Mouse (Mus musculus) fat pad, adult 2 months (tissue): ENCODE results near the gene Tph1.
A peak's percentile ranks its signal among the peaks of the same experiment; 100 is the strongest.
"Not testable (repeated sequence)": the region's sequence is repeated elsewhere in the genome, so short reads cannot be mapped to it uniquely, and the experiment has no call there.

Source experiments
- DNase-seq: peaks from one replicate; pipeline ENCODE4 v3.0.0-alpha.2; 2011; ENCODE audit warnings: low read depth, low spot score; ENCODE audit errors: extremely low read depth

The Tph1 gene

DNA sequence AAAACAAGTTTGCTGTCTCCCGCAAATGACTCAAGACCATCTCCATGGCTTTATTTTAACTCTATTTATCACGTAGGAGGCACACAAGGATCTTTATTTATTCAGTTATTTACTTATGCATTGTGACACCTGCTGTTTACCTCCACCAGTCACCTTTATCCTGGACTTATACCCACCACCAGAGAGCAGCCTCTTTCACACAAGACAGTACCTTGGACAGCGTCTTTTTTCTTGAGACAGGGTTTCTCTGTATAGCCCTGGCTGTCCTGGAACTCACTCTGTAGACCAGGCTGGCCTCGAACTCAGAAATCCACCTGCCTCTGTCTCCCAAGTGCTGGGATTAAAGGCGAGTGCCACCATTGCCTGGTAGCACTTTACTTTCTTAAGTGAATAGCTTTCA lies 22.1 kb downstream of the Tph1 start:
- not testable (repeated sequence) for DNase-seq

DNA sequence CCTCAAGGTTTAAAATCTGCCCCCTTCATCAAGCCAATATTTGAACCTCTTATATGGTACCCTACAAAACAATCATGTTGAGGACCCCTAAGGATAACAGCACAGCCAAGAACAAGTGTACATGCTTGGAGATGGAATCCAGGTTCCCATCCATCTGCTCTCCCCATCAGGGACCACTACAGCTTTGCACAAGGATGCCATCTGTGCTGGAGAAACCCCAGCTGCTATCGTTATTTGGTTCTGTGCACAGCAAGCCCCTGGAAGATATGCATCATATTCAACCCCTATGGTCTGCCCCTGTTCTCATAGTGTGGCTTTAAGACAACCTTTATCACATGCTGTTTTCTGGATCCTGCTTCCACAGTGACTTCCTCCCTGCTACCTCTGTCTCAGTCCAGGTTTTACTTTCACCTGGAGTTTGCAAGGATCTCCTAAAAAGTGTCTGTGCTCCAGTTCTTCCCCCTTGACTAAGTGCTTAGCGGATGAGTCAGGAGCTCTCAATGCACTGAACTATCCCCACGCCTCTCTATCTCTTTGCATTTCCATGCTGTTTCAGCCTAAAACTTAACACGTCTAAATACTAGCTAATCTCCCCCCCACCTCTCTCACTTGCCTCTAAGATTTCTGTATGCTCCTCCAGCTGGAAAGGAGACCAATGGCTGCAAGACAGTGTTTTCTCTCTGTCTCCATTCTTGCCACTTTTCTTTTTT lies 23.8 kb downstream of the Tph1 start:
- no peak for DNase-seq

DNA sequence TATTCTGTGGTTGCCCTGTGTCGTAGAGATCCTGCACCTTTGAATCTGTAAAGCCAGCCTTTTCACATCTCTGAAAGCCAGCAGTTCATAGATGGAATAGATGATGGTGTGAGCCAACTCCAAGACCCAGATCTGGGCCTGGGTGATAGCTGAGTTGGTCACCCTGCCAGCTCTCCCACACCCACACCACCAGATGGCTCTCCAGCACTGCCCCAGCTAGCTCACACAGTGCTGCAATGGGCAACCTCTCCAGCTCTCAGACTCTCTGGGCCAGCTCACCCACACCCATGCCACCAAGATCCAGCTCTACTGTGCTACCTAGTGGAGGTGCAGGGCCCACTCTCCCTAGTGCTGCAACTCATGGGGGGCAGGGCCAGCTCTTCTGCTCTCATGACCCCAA lies 29.2 kb downstream of the Tph1 start:
- DNase-seq: no peak

DNA sequence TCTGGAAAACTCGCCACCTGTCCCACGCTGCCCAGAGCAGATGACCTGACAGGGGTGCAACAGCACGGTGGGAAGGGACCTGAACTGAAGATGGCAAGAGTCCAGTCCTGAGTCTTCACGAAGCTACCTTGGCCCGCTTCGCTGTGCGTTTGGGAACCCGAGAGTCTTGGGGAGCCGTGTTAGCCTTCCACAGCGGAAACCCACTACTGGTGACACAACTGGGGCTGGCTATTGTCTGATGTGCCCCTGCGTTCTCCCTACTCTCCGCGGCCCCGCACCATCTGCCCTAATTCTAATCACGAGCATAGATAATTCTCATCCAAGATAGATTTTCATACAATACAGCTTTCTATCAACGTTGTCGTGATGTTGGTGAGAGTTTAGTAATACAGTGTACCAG lies 32.3 kb downstream of the Tph1 start:
- DNase-seq: no peak

DNA sequence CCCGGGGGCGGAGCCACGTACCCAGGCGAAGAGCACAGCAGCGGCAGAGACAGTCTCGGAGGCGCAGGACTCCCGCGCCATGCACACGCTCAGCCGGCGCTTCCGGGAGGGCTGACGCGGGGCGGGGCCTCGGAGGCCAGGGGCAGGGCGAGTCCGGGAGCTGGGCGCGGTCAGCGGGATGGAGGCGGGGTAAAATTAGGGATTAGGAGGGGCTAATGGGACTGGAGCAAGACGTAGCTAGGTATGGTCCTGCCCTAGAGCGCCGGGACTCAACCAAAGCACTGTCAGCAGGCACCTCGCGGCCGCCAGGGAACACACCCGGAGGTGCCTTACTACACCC lies 32.7 kb downstream of the Tph1 start, which contains the start of gene Sergef:
Gene Sergef, minus strand, starts transcription at position 116 of the 340 bp plus-strand sequence.
- DNase-seq: peak; percentile 16

DNA sequence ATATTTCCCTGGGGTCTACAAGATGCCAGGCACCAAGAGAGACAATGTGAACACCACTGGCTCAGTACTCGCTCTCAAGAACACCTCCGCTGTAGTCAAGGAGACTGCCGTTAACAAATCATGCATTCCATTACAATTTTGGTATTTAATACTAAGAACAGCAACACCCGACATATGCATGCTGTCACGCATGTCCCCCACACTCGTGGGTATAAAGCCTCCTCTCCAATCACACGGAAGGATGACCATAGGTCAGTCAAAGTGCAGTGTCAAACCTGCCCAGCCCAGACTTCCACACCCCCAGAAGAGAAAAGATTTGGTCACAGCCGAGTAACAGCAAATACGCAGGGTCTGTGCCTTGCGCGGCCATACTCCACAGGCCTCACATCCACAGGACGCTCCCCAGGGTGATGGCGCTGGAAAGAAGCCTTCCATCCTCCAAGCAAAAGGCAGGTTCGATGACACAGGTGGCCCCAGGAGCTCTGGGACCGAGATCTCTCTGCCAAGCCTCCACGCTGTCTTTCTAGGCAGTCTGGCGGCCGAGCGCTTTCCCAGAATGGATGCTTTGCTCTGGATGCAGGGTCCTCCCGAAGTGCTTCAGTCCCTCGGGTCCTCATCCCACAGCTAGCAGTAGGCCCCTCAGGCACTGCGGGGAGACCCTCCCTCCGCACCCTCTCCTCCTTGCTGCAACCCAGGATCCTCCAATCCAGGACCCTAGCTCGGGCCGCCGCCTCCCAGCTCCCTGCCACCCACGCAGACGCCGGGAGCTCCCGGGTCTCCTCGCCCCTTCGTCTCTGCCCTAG lies 33.2 kb downstream of the Tph1 start:
- no peak for DNase-seq

DNA sequence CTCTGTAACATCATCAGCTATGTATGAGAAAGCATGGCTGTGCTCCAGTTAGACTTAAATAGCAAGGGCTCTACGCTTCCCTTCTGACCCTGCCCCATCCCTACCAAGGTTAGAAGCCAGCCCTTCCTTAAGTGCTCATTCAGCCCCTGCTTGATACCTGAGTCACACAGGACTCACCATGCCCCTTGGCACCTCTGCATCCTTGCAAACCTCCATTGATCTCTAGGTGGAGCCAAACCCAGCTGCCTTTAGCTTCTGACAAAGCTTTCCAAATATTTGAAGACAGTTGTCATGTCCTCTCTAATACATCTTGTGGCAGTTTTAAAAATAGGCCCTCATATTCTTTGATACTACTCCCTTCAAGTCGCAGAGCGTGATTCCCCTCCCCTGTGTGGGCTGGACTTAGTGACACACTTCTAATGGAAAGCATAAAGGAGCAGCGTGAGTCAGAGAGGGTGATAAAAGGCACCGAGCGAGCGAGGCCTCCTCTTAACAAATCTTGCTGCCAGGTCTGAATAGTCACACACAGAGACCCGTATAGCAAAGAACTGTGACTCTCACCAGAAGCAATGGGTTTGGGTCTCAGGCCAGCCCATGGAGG lies 43.9 kb downstream of the Tph1 start:
- no peak for DNase-seq

DNA sequence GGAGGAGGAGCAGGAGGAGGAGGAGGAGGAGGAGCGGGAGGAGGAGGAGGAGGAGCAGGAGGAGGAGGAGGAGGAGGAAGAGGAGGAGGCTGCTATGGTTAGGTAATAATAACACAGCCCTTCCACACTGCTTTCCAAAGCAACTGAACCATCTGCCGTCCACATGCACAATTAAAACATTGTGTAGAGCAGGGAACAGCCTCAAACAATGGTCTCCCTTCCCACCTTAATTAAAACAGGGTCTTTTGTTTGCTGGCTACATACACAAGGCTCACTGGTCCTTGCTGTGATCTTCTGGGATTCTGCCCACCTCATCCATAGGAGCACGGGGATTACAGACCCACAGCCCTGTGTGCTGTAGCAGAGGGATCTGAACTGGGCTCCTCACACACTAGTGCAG lies 48.4 kb downstream of the Tph1 start:
- no peak for DNase-seq

DNA sequence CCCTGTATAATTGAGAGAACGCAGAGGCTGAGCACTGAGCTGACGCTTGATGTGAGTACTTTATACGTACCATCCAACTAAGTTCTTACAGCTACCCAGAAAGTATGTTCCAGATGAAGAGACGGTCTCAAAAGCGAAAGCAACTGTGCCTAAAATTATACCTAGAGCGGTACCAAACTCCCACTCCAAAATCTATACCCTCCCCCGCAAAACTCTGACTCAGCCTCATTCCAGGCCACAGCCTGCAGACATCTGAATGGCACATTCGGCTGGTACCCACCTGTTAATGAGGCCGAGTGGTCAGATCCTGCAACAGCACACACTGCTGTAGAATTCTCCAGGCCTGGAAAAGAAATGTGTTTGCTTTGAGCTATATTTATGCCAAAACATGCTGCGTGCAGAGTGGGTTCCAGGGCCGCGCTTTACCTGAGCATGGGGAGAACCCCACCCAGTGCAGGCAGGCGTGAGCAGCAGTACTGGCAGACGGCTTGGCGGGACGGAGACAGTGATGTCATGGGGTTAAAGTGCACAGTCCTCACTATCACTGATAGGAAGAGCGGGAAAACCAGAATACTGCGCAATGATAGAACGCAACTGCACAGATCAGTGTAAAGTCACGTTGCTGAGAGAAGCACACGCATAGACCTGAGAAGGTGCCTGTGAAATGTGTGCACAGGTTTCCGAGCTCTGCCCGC lies 53.8 kb downstream of the Tph1 start:
- no peak for DNase-seq

DNA sequence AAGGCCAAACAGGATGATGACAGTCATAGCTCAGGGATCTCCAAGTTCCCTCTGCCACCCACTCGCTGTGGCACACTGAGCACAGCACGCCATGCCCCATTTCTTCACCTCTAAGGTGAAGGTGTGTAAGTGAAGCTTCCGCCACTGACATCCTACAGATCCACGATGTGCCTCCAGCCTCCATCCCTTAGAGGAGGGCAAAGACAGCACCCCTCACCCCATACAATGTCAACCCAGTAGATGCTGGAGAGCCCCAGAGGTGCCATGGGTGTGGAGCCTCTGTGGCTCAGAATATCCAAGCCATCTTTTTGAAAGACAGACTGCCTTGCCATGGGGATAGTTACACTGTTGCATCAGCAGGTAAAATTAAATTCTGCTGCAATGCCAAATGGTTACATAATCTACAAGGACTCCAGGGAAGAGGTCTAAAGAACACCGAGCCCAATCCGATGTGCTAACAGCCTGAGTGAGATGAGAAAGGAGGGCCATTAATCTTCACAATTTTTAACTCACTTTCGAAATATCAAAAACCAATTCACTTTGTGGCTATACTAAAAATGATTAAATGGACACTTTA lies 55.8 kb downstream of the Tph1 start:
- DNase-seq: peak; percentile 34

DNA sequence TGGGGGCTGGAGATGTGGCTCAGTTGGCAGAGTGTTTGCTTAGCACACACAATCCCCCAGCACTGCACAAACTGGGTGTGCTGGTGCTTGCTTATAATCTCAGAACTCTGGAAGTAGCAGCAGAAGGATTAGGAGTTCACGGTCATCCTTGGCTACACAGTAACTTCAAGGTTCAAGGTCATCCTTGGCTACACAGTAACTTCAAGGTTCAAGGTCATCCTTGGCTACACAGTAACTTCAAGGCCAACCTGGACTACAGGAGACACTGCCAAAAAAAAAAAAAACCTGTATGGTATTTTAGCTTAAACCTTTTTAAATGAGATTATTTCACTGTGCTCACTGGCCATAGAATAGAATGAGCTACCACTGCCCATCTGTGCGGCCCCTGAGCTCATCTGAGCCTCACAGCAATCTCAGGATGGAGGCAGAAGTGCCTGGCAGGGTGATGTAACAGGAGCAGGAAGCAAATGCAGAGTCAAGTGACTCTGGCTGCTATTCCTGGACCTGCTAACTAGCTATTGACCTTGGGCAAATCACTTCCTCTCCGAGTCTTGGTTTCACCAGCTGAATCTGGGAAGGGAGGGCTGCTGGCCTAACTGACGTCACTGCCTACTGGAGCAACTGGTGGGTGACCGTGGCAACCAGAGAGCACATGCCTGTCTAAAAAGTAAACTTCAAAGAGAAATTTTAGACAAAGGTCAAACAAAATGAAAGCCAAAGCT lies 56.9 kb downstream of the Tph1 start:
- no peak for DNase-seq

DNA sequence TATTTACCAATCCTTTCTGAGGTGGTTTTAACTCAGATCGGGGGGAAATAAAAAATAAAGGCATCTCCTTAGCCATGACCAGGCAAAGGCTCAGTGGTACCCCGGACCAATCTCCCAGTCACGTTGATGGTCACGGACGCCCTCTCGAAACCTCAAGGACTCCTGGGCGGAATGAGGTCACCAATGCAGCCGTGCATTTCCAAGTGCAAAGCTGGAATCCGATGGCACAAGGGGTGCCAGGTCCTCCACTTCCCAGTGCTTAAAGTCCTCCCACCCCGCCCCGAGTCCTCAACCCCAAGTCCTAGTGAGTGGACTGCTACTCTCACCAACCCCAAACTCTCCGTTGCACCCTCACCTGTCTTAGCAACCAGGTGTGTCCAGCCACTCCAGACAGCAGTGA lies 58.1 kb downstream of the Tph1 start:
- no peak for DNase-seq

DNA sequence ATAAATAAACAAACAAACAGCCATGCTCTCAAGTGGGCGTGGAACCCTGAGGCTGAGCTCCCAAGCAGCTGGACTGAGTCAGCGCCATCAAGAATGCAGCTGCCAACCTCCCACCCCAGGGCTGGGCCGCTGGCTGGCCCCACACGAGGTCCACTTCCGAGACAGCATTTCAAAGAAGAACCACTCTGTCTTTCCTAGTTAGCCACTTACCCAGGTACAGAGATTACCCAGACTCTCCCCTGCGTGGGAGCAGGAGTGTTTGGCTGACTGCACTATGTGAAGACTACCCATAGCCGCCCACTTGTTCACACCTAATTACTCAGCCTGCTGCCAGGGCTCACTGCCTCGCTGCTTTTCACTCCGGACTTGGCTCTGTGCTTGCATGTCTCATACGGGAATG lies 59.2 kb downstream of the Tph1 start:
- peak; percentile 14 for DNase-seq

DNA sequence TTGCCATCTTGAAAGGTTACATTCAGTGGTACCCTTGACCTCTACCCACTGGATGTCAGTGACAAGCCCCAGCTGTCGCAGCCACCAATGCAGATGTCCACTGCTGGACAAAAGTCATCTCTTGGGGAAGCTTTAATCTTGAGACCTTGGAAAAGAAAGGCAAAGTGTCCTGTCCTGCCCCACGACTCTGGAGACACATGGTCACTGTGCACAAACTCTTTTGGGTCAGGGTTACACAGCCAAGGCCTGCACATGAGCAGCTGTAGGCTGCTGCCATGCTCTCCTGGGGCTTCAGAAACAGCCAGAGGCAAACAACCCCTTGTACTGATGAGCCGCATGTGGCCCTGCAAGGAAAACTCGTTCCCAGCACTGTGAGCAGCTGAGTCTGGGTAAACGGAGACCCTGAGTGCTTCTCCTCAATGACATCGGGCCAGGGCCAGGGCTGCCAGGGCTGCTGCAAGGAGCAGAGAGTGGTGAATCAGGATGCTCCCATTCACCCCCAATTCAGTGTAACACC lies 59.9 kb downstream of the Tph1 start:
- DNase-seq: no peak

DNA sequence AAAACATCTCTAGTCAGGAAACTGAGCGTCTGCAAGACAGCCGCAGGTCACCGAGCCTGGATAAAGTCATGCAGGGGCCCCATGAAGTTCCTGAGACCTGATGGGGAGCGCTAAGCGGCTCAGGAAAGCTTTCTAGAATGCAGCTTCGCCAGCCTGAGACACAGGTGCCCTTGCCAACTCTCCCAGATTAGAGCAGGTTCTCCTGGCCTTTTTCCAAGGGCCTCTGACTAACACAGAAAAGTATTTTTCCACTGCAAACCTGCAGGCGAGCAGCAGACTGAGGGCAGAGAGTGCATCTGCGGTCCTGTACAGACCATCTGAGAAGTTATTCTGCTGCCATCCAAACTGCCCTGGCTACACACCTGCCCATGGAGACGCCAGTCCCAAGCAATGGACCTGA lies 60.4 kb downstream of the Tph1 start:
- DNase-seq: peak; percentile 8

DNA sequence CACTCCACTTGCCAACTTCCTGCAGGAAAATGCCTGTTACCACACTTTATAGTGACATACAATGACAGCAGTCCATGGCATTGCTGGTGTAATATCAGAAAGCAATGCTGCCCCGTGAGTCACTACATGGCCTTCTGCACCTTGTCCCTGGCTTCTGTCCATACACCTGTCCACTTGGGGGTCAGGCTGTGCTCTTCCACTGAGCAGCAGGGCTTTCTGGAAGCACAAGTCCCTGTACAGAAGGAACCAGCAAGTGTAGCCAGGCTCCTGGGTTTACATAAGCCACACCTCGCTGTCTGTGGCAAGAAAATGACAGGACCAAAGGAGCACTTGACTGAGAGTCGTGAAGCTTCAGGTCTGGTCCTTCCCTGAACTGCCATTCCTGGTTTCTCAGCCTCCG lies 63.0 kb downstream of the Tph1 start:
- DNase-seq: no peak

DNA sequence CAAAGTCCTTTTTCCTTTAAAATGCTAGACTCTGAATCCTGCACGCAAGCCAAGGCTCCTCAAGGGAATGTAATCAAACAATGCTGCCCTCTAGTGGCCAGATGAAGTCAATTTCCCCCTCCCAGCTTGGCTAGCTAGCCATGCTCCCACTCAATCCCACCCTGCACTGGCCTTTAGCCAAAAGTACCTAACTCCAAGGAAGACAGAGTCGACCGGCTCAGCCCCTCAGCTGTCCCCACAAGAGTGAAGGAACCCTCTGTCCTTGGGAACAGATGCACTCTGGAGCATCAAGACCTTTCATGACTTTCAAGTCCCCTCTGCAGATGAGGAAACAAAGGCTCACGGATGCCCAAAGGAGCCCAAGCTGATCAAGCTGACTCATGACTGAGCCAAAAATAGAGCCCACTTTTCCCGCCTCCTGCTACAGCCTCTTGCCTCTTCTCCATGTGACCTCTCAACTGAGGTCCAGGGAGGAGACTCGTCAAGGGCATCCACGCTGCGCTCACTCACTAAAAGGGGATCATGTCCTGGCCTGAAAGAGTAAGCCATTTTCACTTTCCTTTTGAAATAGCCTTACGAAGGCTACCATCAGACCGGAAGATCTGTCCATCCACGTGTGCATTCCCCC lies 64.8 kb downstream of the Tph1 start:
- DNase-seq: no peak

DNA sequence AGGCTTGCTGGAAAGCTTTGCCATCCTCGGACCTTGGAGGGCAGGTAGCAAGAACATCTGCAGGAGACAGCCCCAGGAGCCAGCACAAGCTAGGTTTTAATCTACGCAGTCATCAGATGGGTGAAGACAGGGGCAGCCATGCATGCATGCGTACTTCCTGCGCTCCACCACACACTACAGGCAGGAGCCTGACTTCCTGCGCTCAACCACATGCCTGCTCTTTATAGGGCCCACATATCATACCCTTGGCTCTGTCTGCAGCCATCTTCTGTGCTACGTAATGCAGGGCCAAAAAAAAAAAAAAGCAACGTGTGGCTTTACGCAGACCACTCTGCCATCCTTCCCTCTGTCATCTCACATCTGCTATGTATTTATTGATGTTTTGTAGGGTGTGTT lies 65.3 kb downstream of the Tph1 start:
- no peak for DNase-seq

DNA sequence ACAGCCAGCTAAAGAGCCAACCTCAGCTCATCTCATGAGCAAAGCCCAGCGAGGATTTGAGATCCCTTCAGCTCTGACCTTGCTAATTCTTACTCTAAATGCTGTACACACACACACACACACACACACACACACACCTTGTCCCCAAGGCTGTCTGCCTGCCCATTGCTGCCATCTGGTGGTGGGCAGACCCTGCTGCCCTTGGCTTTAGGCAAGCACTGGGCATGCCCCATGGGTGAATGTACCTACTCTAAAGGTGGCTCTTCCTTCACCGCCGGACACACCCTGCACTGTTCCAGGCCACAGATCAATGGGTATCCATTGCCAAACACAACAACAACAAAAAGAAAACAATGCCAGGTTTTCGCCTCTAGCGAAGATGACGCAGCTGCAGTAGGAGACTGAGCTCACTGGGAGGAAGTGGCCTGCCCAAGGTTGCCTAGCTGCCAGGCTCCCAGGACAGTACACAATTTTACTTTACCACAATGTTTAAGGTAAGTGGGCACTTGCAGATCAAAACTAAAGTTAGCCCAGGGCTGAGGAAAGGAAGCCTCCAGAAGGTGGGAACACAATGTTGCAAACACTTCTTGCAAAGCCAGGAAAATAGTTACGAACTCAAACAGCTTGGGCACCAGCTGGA lies 65.8 kb downstream of the Tph1 start:
- no peak for DNase-seq
